Mouse (Mus musculus) megakaryocyte, embryonic 14.5 days (primary cell): ENCODE results near the gene Racgap1. TPM values are rescaled to one million over a fixed set of nuclear protein-coding genes. Genes with fewer than 3 reads are reported as not detected.

Experiments used
- H3K27me3 ChIP-seq: replicated peaks from 2 replicates; pipeline ENCODE3; 2012; ENCODE audit warnings: inconsistent platforms
- H3K36me3 ChIP-seq: replicated peaks from 2 replicates; pipeline ENCODE3; 2012; ENCODE audit warnings: low read length, inconsistent platforms, mixed read lengths
- H3K4me1 ChIP-seq: 2 replicates; pipeline ENCODE4 v1.6.1; 2012; ENCODE audit warnings: inconsistent platforms
- H3K4me3 ChIP-seq: replicated peaks from 2 replicates; pipeline ENCODE3; 2012; ENCODE audit warnings: moderate library complexity, mild to moderate bottlenecking, inconsistent platforms
- H3K9me3 ChIP-seq: 2 replicates; pipeline ENCODE4 v1.6.1; 2012; ENCODE audit warnings: inconsistent platforms
- FLI1 ChIP-seq: IDR thresholded peaks from 2 replicates; pipeline ENCODE4 v1.6.1; 2012; ENCODE audit warnings: low read length, inconsistent platforms, mixed read lengths
- GATA1 ChIP-seq: IDR thresholded peaks from 3 replicates; pipeline ENCODE4 v1.6.1; 2012; ENCODE audit warnings: mixed read lengths, low read length, inconsistent platforms, borderline replicate concordance
- polyA plus RNA-seq: library from polyadenylated mRNA; stranded (reverse); fragments of >175 nt; gene quantifications from 2 replicates; pipeline ENCODE4 v1.2.3, GENCODE M21; 2012; ENCODE audit warnings: low replicate concordance; ENCODE audit not compliant: insufficient read depth

The Racgap1 gene
- polyA plus RNA-seq, 1 experiment, result 3.6 TPM

DNA sequence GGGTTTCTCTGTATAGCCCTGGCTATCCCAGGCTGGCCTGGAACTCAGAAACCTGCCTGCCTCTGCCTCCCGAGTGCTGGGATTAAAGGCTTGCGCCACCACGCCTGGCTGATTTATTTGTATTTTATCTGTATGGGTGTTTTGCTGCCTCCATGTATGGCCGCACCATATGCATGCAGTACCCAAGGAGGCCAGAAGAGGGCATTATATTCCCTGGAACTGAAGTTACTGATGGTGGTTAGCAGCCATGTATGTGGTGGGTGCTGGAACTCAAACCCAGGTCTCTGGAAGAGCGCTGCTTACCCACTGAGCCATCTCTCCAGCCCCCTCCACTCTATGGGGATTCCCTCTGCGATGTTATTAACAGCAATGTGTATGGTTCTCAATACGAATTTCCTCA lies 31.4 kb upstream of the Racgap1 start:
- H3K36me3 ChIP-seq, result no peaks in the 10 kb centered on the region
- peaks cover 6% of the 10 kb centered on the region for H3K4me1 ChIP-seq
- H3K9me3 ChIP-seq, result peaks cover 6% of the 10 kb centered on the region; the same call in 1 of the 2 replicates
- TF ChIP-seq GATA1, result no peak
- no peak for TF ChIP-seq FLI1
- H3K27me3 ChIP-seq, result peaks cover 64% of the 10 kb centered on the region
- H3K4me3 ChIP-seq, result no peak overlapping the region

DNA sequence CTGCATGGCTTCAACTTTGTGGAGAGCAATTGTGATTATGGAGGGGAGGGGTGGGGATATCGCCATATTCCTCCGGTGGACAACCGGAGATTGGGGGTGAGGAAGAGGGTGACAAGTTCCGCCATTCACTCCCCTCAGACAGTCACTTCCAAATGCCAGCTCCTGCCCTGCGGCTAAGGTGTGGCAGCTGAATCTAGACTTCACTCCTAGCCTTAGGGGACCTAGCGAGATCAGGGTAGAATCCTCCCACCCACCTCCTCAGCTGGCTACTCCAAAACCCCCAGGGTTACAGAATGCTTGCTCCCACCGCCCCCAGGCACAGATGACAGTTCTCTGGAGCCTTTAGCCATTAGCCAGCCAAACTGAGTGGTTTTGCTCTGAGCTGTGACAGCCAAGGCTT lies 27.6 kb upstream of the Racgap1 start:
- Histone ChIP-seq H3K36me3 (no peaks in the 10 kb centered on the region), H3K27me3 (peaks cover 69% of the 10 kb centered on the region), H3K9me3 (peaks cover 6% of the 10 kb centered on the region; the same call in 1 of the 2 replicates), H3K4me3 (no peak overlapping the region), H3K4me1 (peaks cover 11% of the 10 kb centered on the region)
- no peak for TF ChIP-seq GATA1
- TF ChIP-seq FLI1, result no peak

DNA sequence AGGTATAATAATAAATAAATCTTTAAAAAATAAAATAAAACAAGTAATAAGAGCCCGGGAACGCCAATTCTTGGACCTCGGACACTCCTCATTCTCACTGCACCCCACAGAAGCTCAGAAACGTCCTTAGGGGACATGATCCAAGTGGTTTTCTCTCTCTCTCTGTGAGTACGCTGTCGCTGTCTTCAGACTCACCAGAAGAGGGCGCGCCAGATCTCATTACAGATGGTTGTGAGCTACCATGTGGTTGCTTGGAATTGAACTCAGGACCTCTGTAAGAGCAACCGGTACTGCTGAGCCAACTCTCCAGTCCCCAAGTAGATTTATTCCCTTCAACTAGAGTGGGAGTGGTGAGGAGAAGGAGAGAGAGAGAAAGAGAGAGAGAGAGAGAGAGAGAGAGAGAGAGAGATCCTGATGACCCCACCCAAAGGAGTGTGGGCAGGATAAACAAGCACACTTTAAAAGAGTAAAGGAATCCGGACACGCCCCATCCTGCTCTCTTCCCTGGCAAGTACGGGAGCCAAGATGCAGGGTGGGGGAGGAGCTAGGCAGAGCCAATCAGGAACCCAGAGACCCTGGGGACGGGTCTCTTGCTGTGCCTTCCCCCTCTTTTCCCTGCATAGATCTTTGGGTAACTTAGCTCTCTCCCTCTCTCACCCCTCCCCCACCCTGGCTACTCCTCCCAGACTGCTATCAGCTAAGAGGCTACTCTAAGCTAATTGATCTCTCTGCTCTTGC lies 26.8 kb upstream of the Racgap1 start:
- no peak overlapping the region for H3K4me3 ChIP-seq
- no peak for TF ChIP-seq FLI1
- no peak for TF ChIP-seq GATA1
- peaks cover 74% of the 10 kb centered on the region for H3K27me3 ChIP-seq
- peaks cover 4% of the 10 kb centered on the region; the same call in 1 of the 2 replicates for H3K9me3 ChIP-seq
- H3K36me3 ChIP-seq, result no peaks in the 10 kb centered on the region
- H3K4me1 ChIP-seq, result peaks cover 11% of the 10 kb centered on the region

DNA sequence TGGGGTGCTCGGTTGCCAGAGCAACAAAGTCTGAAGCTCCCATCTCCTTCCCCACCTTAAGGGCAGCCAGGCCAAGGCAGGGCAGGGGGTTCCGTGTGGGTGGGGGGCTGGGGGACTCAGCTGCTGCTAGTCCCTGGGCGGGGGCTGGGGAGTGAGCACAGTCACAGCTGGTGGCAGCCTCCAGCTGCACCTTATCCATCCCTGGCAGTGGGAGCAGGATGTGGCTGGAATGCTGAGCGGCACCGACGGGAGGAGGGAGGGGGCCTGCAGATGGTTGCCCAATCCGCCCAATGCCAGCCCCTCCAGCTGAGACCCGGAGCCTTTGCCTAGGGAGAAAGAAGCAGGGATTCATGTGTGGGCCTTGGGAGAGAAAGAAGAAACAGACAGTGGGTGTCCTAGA lies 25.6 kb upstream of the Racgap1 start:
- peaks cover 11% of the 10 kb centered on the region for H3K4me1 ChIP-seq
- no peak overlapping the region for H3K4me3 ChIP-seq
- H3K9me3 ChIP-seq, result no peaks in the 10 kb centered on the region
- no peaks in the 10 kb centered on the region for H3K36me3 ChIP-seq
- peaks cover 79% of the 10 kb centered on the region for H3K27me3 ChIP-seq
- TF ChIP-seq FLI1 (no peak), GATA1 (no peak)

DNA sequence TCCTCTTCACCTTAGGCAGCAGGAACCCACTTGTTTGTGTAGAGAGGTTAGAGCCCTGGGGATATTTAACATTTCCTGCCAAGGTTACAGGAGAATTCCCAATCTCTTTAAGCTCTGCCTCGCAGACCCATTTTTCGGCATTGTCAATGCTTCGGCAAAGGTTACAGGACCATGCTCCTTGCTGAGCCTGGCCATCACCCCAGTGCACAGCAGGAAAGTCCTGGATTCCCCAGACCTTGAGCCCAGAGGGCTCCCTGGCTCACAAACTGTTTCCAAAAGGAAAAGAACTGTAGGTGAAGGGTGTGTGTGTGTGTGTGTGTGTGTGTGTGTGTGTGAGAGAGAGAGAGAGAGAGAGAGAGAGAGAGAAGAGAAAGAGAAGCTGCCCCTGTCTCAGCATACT lies 23.4 kb upstream of the Racgap1 start:
- Histone ChIP-seq H3K4me3 (no peak overlapping the region), H3K9me3 (no peaks in the 10 kb centered on the region), H3K4me1 (peaks cover 27% of the 10 kb centered on the region), H3K27me3 (peaks cover 87% of the 10 kb centered on the region), H3K36me3 (no peaks in the 10 kb centered on the region)
- no peak for TF ChIP-seq GATA1
- no peak for TF ChIP-seq FLI1

DNA sequence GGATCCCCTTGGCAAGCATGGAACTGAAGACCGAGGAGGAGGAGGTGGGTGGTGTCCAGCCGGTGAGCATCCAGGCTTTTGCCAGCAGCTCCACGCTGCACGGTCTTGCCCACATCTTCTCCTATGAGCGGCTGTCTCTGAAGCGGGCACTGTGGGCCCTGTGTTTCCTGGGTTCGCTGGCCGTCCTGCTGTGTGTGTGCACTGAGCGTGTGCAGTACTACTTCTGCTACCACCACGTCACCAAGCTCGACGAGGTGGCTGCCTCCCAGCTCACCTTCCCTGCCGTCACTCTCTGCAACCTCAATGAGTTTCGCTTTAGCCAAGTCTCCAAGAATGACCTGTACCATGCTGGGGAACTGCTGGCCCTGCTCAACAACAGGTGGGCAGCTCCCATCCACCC lies 20.3 kb upstream of the Racgap1 start:
- H3K36me3 ChIP-seq, result no peaks in the 10 kb centered on the region
- peaks cover 93% of the 10 kb centered on the region for H3K27me3 ChIP-seq
- TF ChIP-seq FLI1 (no peak), GATA1 (no peak)
- H3K9me3 ChIP-seq, result peaks cover 8% of the 10 kb centered on the region
- peaks cover 26% of the 10 kb centered on the region for H3K4me1 ChIP-seq
- H3K4me3 ChIP-seq, result peak overlapping the region; percentile 16

DNA sequence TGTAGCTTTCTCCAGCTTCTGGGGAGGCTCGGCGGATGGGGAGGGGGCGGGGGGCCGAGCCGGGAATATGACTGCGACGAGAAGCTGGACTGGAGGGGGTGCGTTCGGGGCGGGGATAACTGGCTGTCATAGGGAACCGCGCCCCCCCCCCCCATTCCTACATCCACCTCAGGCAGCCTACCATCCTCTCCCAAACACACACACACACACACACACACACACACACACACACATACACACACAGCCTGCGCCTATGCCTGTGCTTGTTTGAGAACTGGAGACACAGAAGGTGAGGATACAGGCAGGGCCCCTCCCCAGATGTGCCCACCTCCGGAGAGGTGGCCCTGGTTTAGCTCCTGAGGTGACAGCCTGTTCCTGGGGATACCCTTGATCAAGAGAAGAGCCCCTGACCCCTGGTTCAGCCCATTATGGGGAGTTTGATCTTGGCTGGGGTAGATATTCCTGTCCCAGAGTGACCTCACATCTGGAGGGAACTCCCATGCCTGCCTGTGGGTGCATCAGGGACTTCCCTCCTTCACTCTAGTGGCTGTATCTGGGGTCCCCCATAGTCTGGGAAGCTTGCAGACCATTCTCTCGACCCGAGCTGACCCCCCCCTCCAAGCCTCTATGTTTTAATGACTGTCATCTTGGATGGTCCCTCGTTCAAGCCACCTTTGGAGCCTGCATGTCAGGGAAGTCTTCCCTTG lies 19.7 kb upstream of the Racgap1 start:
- no peaks in the 10 kb centered on the region for H3K36me3 ChIP-seq
- peaks cover 94% of the 10 kb centered on the region for H3K27me3 ChIP-seq
- no peak overlapping the region for H3K4me3 ChIP-seq
- peaks cover 13% of the 10 kb centered on the region for H3K9me3 ChIP-seq
- TF ChIP-seq FLI1 (no peak), GATA1 (no peak)
- peaks cover 28% of the 10 kb centered on the region for H3K4me1 ChIP-seq

DNA sequence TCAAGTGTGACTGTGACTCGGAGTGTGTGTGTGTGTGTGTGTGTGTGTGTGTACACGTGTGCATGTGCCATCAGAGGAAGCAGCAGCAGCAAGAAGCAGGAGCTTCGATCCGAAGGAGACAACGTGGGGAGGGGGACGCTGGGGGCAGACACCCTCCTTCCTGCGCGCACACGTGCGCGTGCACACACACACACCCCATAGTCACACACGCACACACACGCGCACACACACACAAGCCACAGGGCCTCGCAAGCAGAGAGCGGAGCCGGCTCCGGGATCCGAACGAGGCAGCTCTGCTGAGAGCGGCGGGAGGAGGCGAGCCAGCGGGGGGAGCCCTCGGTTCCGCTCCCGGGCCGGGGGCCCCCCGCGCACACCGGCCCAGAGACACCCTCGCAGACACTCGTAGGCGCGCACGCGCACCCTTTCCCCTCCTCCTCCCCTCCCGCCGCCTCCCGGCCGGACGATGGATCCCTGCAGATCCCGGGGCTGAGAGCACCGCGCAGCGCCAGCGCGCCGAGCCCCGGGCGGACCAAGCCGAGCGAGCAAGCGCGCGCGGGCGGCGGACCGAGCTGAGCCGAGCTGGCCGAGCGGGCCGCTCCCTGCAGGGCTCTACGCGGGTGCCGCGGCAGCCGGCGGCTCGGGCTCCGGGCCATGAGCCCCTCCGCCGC lies 18.8 kb upstream of the Racgap1 start, which contains the start of gene Asic1:
Gene Asic1 (plus strand): TSS at position 215 of the 668 bp plus-strand sequence.
- peaks cover 34% of the 10 kb centered on the region for H3K4me1 ChIP-seq
- TF ChIP-seq GATA1, result no peak
- TF ChIP-seq FLI1, result no peak
- peaks cover 94% of the 10 kb centered on the region for H3K27me3 ChIP-seq
- no peaks in the 10 kb centered on the region for H3K36me3 ChIP-seq
- H3K4me3 ChIP-seq, result peak within 1 kb of the TSS; percentile 87
- H3K9me3 ChIP-seq, result peaks cover 13% of the 10 kb centered on the region

DNA sequence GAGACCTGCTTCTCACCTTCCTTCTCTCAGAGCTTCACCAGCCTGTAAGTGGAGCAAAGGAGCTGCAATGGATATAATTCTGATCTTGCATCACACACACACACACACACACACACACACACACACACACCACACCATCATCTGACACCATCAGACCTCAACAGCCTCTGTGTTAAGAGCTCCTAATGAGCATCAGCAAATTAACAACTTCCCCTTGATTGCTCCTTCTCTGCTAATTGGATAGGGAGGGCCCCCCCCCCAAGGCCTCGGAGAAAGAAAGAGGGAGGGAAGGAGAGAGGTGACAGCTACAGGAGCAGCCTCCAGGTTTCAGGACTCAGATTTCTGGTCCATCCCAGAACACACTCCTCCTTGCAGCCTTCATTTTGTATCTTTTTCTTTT lies 17.9 kb upstream of the Racgap1 start:
- Histone ChIP-seq H3K27me3 (peaks cover 95% of the 10 kb centered on the region), H3K4me1 (peaks cover 43% of the 10 kb centered on the region), H3K4me3 (no peak overlapping the region), H3K36me3 (no peaks in the 10 kb centered on the region), H3K9me3 (peaks cover 13% of the 10 kb centered on the region)
- no peak for TF ChIP-seq FLI1
- TF ChIP-seq GATA1, result no peak

DNA sequence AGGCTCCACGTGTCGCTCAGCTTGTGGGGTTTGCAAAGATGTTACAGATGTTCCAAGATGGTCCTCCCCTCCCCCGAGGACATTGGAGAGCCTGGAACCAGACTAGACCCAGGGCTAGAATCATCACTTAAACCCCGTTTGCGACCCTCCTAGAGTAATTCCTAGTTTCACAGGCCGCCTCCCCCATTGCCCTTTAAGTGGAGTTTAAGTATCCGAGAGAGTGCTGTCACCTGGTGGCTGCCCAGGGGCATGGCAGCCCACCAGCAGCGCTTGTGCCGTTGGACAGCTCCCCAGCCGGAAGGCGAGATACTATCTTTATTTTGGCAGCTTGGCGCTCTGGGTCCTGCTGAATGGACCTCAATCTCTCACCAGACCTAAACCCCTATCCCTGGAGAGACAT lies 17.4 kb upstream of the Racgap1 start:
- Histone ChIP-seq H3K27me3 (peaks cover 95% of the 10 kb centered on the region), H3K9me3 (peaks cover 13% of the 10 kb centered on the region), H3K4me3 (no peak overlapping the region), H3K4me1 (peaks cover 48% of the 10 kb centered on the region), H3K36me3 (no peaks in the 10 kb centered on the region)
- TF ChIP-seq FLI1 (no peak), GATA1 (no peak)
